Mouse (Mus musculus) C2C12 (cell line): Measurements from ENCODE around the gene Grm8. TPM values are rescaled to one million over a fixed set of nuclear protein-coding genes. Genes with fewer than 3 reads are reported as not detected.

ENCODE experiments used
- H3K27me3 ChIP-seq: one replicate; pipeline ENCODE4 v1.6.1; 2011; ENCODE audit not compliant: control insufficient read depth, insufficient read depth, insufficient read length
- H3K36me3 ChIP-seq: one replicate; pipeline ENCODE4 v1.6.1; 2011; ENCODE audit not compliant: control insufficient read depth, insufficient read depth
- H3K4me3 ChIP-seq: one replicate; pipeline ENCODE4 v1.5.1; 2011; ENCODE audit warnings: mild to moderate bottlenecking, control low read depth; ENCODE audit not compliant: poor library complexity, insufficient read depth, severe bottlenecking
- H3K79me2 ChIP-seq: one replicate; pipeline ENCODE4 v1.6.1; 2011; ENCODE audit not compliant: control insufficient read depth, insufficient read depth
- H3K79me3 ChIP-seq: one replicate; pipeline ENCODE4 v1.6.1; 2011; ENCODE audit warnings: low read depth, control low read depth
- H3ac ChIP-seq: one replicate; pipeline ENCODE3; 2011; ENCODE audit warnings: low read depth; ENCODE audit not compliant: control insufficient read depth, insufficient read length
- CEBPB ChIP-seq: IDR thresholded peaks from one replicate; pipeline ENCODE4 v1.6.1; 2011; ENCODE audit warnings: low read depth, mild to moderate bottlenecking, control low read depth, moderate library complexity
- CTCF ChIP-seq: IDR thresholded peaks from one replicate; pipeline ENCODE4 v1.5.1; 2011; ENCODE audit not compliant: control insufficient read depth, insufficient read depth, insufficient read length
- FOSL1 ChIP-seq: IDR thresholded peaks from one replicate; pipeline ENCODE4 v1.8.0; 2011; ENCODE audit warnings: mild to moderate bottlenecking, low read length; ENCODE audit not compliant: poor library complexity, insufficient read depth, severe bottlenecking
- MAX ChIP-seq: IDR thresholded peaks from one replicate; pipeline ENCODE4 v1.6.1; 2011; ENCODE audit warnings: mild to moderate bottlenecking, control low read depth
- MYOD1 ChIP-seq: IDR thresholded peaks from one replicate; pipeline ENCODE4 v1.6.1; 2011; ENCODE audit warnings: low read depth; ENCODE audit not compliant: control insufficient read depth, insufficient read length
- MYOG ChIP-seq: IDR thresholded peaks from one replicate; pipeline ENCODE4 v1.6.1; 2011; ENCODE audit not compliant: control insufficient read depth, insufficient read length; ENCODE audit errors: extremely low read depth
- USF1 ChIP-seq: IDR thresholded peaks from one replicate; pipeline ENCODE4 v1.6.1; 2011; ENCODE audit warnings: low read depth, mild to moderate bottlenecking, control low read depth, moderate library complexity
- polyA plus RNA-seq: library from polyadenylated mRNA; unstranded; fragments of >200 nt; fragmentation: generic; extraction: Trizol; gene quantifications from one replicate; pipeline ENCODE4 v1.2.1, GENCODE M21; 2012; ENCODE audit warnings: missing spikeins

The Grm8 gene
- polyA plus RNA-seq, 1 experiment = not detected

DNA sequence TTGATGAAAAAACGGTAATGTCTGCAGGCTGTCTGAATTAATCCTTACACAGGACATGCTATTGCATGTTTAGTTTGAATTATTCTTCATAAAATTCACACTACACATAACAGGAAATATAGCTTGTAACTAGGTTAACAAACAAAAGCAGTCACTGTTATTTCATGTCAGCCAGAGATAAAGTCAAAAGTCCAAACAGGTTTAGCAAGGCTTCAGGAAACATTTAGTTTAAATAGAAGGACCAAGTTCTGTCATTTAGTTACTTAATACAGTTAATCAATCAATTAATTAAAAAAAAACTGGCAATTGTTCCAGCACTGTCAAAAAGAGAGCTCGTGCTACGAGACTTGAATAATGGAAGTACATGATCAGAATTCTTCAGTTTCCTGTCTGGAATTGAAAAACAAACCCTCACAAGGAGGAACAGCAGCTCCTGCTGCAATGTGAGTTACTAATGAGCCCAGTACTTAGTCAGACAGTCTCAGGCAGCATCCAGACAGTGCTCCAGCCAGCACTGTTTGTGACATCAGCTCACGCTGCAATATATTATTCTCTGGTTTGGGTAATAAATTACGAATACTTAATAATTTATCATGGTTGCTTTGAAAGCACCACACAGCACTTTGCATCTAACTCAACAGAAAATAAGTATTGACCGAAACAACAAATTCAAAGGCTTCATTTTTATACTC lies 334.0 kb downstream of the Grm8 start:
- H3K4me3 ChIP-seq = no peak overlapping the region
- no peaks in the 10 kb centered on the region for H3K36me3 ChIP-seq
- H3K79me2 ChIP-seq = no peaks in the 10 kb centered on the region
- TF ChIP-seq CEBPB = no peak
- no peak overlapping the region for H3ac ChIP-seq
- no peaks in the 10 kb centered on the region for H3K79me3 ChIP-seq
- no peaks in the 10 kb centered on the region for H3K27me3 ChIP-seq

DNA sequence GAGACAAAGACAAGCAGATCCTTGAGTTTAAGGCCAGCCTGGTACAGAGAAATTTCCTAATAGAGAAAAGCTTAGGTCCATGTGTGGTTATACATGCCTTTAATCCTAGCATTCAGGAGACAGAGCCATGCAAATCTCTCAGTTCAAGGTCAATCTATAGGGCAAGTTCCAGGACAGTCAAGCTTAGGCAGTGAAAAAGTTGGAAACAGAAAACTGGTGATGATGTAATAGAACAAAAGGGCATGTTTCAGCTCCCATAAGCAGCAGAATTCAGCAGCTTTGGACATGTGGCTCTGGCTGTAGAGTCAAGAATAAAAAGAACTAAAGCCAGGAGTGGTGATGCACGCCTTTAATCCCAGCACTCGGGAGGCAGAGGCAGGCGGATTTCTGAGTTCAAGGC lies 336.2 kb downstream of the Grm8 start:
- no peak for TF ChIP-seq CTCF
- no peak for TF ChIP-seq MYOD1
- no peak for TF ChIP-seq USF1
- TF ChIP-seq MYOG = no peak
- no peak for TF ChIP-seq CEBPB
- no peak for TF ChIP-seq FOSL1
- TF ChIP-seq MAX = no peak
- Histone ChIP-seq H3K79me2 (no peaks in the 10 kb centered on the region), H3K4me3 (no peak overlapping the region), H3ac (no peak overlapping the region), H3K79me3 (no peaks in the 10 kb centered on the region), H3K36me3 (no peaks in the 10 kb centered on the region), H3K27me3 (no peaks in the 10 kb centered on the region)

DNA sequence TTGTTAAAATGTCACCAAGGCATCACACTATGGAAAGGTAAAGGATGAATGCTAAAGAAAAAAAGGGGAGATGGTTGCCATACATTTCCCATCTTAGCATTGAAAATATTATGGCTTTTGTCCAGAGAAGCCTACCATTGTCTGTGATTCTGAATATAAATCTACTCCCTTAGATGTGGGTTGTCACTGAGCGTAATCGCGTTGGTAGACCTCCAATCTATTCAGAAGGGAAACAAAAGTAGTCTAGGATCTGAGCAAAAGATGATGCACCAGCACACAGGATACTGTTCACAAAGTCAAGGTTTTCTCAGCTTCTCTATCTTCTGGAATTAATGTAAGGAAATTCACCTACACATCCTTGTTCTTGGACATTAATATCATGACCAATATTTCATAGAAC lies 345.4 kb downstream of the Grm8 start:
- TF ChIP-seq USF1 (no peak), CEBPB (no peak), MYOD1 (no peak), MAX (no peak), CTCF (no peak), FOSL1 (no peak), MYOG (no peak)
- H3K27me3 ChIP-seq = no peaks in the 10 kb centered on the region
- no peaks in the 10 kb centered on the region for H3K36me3 ChIP-seq
- H3K4me3 ChIP-seq = no peak overlapping the region
- H3K79me2 ChIP-seq = no peaks in the 10 kb centered on the region
- no peaks in the 10 kb centered on the region for H3K79me3 ChIP-seq
- H3ac ChIP-seq = no peak overlapping the region

DNA sequence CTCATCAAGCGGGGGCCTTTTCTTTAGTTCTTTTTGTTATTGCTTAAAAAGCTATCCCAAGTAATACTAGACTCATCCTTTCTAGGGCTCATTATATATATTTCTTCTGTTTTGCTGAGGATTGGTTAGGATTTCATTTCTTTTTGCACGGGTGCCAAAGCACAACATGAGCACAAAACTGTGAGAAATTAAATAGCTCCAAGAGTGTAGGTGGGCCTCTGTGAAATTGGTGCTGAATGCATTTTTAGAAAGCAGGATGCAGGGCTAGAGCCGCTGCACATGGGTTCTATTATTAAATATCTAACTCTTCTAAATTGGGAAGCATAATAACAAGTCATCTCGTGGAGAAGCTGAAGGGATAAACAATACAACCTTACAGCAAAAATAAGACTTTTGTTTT lies 345.8 kb downstream of the Grm8 start:
- Histone ChIP-seq H3ac (no peak overlapping the region), H3K79me3 (no peaks in the 10 kb centered on the region), H3K4me3 (no peak overlapping the region), H3K79me2 (no peaks in the 10 kb centered on the region), H3K27me3 (no peaks in the 10 kb centered on the region), H3K36me3 (no peaks in the 10 kb centered on the region)
- TF ChIP-seq MYOD1 (no peak), USF1 (no peak), MAX (no peak), FOSL1 (no peak), CTCF (no peak), CEBPB (no peak), MYOG (no peak)

DNA sequence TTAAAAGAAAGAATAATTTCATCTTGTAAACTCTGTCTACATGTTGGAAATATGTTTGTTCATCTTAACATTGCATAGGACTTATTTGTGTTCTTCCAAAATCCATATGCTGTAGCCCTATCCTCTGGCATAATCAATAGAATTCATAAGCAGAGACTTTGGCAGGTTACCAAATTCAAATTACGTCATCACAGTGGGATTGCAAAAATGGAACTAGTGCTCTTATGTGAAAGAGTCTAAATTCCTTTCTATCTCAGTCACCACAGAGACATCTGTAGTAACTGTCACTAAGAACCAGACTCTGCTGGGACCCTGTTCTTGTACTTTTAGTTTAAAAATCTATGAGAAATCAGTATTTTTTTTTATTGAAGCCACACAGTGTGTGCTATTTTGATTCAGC lies 352.7 kb downstream of the Grm8 start:
- Histone ChIP-seq H3K36me3 (no peaks in the 10 kb centered on the region), H3ac (no peak overlapping the region), H3K79me2 (no peaks in the 10 kb centered on the region), H3K27me3 (no peaks in the 10 kb centered on the region), H3K4me3 (no peak overlapping the region), H3K79me3 (no peaks in the 10 kb centered on the region)
- TF ChIP-seq USF1 (no peak), CEBPB (no peak), FOSL1 (no peak), CTCF (no peak), MYOG (no peak), MAX (no peak), MYOD1 (no peak)

DNA sequence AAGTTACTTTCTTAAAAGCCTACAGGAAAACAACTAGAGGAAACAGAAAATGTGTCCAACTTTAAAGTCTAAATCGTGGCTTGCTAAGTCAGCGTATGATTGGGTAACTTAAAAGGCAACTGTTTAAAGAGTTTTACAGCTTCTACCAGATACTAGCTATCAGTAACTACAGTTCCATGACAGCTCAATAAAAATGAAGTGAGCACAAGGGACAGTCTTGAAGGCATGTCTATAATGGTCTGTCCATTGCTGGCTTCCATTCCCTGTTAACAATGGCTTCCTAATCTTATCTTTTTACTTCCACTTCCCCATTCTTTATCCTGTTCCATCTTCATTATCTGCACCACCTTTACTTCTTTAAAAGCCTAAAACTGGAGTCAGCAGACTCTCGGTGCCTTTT lies 353.6 kb downstream of the Grm8 start:
- H3K79me2 ChIP-seq = no peaks in the 10 kb centered on the region
- H3K79me3 ChIP-seq = no peaks in the 10 kb centered on the region
- no peaks in the 10 kb centered on the region for H3K36me3 ChIP-seq
- H3K4me3 ChIP-seq = no peak overlapping the region
- no peak overlapping the region for H3ac ChIP-seq
- TF ChIP-seq USF1 (no peak), MYOG (no peak), CEBPB (no peak), FOSL1 (no peak), MYOD1 (no peak), MAX (no peak), CTCF (no peak)
- H3K27me3 ChIP-seq = no peaks in the 10 kb centered on the region
